Mouse (Mus musculus): ENCODE measurements at regions not wholly inside any gene's neighbourhood (a gene's known extent, or its start where the extent isn't known, plus 50 kb on each side); places are given as distances from the start of the nearest gene placed in this dataset.
A peak's percentile ranks its signal among the peaks of the same experiment; 100 is the strongest.

DNA sequence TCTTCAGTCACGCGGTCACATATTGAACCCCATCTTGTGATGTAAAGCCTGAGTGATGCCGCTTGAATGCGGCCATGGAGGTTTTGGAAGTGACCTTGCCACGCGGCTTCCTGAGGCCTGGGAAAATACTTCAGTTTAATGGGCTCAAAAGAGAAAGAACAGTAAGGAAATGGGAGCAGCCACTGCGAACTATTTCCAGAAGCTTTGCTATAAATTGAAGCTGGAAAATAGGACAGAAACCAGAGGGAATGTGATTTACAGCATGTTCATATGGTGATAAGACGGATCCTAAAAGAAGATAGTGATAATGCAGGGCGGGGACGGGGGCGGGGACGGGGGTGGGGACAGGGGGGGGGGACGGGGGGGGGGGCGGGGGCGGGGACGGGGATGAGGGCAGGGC is 52.7 kb upstream of the Trpc4 start:
- no peak for DNase-seq (ENCODE audit: low spot score)

GRCm38 (mm10) chr3:54083634-54084033 is 72.2 kb upstream of the Trpc4 start:
- no peak for DNase-seq (ENCODE audit: low spot score)

GRCm38 (mm10) chr3:54076461-54076860 is 79.4 kb upstream of the Trpc4 start:
- no peak for DNase-seq (ENCODE audit: low spot score)

DNA sequence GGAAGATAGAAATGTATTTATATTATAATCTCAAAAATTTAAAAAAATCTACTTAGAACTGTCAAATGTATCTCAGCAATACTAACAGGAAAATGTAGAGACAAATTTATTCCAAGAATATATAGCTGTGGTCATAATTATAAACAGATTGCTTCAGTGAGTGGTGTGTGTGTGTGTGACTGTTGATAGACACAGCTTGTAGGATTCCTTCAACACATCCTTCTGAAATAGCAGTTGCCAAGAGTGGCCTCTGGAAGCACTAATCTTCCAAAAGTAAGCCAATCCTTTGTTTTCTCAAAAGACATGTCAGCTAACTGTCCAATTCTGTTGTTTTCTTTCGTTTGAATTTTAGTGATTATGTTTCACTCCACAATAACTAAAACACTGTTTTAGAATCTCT is 95.2 kb upstream of the Trpc4 start:
- DNase-seq (ENCODE audit: low spot score), result no peak

DNA sequence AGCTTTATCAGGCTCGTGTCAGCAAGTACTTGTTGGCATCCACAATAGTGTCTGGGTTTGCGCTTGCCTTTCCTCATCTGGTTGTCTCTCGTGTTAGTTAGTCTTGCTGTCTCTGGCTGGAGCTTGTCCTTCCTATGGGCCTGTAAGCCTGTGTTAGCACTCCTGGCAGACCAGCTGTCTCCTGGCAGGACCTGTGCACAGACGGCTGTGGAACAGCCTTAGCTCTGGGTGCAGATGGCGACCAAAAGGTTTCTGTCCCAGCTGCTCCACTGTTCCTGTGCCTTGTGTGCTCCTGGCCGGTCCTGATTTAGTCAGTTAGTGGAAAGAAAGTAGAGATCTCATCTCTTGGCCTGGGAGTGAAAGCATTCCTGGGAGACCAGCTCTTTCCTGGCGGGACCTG is 101.5 kb upstream of the Trpc4 start:
- no peak for DNase-seq (ENCODE audit: low spot score)

GRCm38 (mm10) chr3:54049370-54049769 is 106.5 kb upstream of the Trpc4 start:
- DNase-seq (ENCODE audit: low spot score), result no peak

GRCm38 (mm10) chr3:54048091-54048670 is 107.7 kb upstream of the Trpc4 start:
- DNase-seq (ENCODE audit: low spot score), result no peak

DNA sequence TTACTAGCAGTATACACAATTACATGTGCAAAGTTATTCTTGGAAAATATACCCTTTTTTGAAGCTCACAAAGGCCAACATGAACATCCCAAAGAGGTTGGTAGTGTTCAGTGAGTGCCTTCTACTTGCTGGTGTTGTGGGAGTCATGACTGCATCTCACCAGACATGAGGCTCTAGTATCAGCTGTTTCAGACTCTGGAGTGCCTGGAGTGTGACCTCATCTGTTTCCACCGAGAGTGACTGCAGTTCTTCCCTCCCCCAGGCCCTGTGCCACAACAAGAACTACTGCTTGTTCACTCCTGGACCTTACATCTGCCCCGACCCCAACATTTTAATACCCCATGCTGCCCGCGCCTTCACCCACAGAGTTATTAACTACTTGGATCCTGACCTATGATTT is 128.5 kb upstream of the Trpc4 start:
- no peak for DNase-seq (ENCODE audit: low spot score)

DNA sequence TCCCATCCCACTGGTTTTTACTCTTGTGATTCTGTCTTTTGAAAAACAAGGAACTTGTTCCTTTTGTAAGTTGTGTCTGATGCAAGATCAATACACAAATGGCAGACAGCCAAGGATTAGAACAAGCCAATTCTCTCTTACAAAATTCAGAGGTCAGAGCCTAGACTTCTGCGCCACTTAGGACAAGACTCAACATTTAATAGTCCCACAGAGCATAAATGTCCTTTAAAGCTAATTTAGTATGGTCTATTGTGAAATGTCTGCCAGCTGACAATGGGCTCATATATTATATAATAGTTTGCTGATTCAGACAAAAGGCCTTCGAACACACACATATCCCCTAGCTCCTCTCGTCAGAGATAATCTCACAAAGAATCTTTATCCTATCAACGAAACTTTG is 135.6 kb upstream of the Trpc4 start:
- peak; percentile 9 for DNase-seq (ENCODE audit: low spot score)

DNA sequence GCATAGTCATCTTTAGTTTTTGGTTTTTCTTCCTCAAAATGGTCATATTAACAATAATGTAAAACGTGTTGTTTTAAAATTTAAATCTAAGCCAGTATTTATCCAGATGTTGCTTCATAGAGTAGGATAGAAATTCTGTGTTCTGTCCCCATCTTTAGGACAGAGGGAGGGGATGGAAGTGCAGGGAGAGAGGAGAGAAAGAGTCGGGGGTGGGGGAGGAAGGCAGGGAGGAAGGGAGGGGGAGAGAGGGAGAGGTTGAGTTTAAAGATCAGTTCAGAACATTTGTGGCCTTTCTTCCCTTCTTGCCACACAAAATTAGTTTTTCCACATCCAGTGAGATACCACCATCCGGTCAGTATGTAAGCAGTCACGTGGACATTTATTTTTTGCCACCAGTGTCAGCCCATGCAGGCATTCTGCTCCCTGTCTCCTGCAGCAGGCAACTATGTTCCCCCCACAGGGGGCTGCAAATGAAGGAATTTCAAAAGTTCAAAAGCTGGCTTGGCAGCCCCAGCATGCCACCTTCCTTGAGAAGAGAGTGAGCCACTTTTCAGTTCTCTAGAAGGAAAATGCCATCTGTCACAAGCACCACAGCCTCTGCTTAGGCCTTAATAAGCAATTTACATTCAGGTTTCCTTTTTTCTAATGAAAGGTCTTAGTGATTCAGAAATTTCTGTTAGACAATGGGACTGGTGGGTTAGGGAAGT is 137.7 kb upstream of the Trpc4 start:
- DNase-seq (ENCODE audit: low spot score), result no peak

DNA sequence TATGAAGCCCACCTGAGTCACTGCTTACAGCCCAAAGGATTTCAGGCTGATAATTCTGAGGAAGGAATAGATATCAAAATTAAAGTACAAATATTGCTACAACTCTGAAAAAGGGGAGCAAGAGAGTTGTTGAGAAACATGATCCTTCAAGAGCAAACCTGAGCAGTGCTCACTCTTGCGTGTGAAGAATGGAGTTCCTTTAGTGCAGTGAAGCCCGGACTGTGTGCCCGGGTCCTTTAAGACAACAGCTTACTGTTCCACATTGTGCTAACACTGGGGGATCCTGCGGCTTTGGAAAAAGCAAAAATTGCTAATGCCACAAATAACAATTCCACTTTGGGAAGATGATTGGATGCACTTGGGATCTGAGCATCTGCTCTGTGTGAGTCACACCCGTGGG is 139.0 kb upstream of the Trpc4 start:
- DNase-seq (ENCODE audit: low spot score), result no peak

DNA sequence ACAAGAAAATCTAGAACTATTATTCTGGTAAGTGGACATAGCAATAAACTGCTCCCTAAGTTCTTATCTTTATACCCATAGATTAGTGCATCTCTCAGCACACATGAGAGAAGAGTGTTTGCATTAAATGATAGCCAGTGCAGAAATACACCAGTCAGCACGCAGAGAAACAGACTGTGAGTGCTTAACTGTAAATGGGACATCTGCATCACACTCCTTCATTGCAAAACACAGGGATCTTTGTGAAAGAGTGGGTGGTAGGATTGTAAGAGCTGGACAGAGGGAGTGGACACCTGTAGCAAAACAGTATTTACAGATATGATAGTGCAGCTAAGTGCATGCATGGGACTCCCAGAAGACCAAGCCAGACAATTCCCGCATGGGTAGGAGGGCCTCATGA is 144.8 kb upstream of the Trpc4 start:
- DNase-seq (ENCODE audit: low spot score), result no peak

DNA sequence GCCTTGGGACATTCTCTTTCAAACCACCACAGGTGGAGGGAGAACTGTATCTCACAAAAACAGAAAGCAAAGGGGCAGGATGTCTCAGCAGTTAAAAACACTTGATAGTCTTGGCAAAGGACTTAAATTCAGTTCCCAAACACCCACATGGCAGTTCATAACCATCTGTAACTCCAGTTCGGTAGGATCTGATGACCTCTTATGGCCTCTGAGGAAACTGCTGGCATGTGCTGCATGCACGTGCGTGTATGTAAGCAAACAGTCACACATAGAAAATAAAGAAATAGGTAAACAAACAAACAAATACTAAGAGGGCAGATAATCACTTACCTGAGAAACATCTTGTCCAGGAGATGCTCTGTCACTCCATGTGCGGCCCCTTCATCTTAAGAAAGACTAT is 129.4 kb upstream of the Ufm1 start:
- no peak for DNase-seq (ENCODE audit: low spot score)

DNA sequence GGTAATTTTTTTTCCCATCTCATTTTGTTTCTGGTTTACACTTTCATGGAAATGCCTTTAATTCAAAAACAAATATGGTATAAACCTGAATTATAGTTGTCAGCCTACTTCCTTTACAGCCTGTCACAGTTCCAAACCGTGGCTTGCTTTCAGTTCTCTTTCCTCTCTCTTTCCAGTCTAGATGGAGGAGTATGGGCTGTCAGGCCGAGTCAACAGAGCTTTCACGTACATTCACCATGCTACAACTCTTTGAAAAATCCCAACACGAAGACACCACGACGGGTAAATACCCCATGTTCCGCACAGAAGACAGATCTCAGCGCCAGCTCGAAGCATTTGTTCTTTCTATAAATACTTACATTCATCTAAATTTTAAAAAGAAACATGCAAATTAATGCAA is 125.2 kb upstream of the Ufm1 start:
- DNase-seq (ENCODE audit: low spot score), result no peak

DNA sequence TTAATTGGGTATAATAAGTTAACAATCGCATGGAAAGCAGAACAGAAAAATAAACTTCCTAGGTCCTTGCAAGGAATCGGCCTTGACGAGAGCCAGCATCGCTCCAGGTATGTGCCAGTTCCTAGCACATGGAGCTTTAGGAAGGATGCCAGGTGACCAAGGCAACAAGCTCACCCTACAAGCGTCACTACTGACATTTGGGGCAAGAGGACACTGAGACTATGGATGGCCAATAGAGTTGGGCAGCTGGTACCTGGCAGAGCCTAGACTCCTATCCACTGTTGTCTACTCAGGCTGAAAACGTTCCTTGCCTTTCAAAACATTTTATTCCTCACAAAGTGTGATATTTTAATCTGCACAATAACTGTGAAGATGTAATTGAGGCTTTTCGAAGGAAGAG is 124.6 kb upstream of the Ufm1 start:
- no peak for DNase-seq (ENCODE audit: low spot score)

GRCm38 (mm10) chr3:53987316-53987715 is 123.7 kb upstream of the Ufm1 start:
- DNase-seq (ENCODE audit: low spot score), result no peak

DNA sequence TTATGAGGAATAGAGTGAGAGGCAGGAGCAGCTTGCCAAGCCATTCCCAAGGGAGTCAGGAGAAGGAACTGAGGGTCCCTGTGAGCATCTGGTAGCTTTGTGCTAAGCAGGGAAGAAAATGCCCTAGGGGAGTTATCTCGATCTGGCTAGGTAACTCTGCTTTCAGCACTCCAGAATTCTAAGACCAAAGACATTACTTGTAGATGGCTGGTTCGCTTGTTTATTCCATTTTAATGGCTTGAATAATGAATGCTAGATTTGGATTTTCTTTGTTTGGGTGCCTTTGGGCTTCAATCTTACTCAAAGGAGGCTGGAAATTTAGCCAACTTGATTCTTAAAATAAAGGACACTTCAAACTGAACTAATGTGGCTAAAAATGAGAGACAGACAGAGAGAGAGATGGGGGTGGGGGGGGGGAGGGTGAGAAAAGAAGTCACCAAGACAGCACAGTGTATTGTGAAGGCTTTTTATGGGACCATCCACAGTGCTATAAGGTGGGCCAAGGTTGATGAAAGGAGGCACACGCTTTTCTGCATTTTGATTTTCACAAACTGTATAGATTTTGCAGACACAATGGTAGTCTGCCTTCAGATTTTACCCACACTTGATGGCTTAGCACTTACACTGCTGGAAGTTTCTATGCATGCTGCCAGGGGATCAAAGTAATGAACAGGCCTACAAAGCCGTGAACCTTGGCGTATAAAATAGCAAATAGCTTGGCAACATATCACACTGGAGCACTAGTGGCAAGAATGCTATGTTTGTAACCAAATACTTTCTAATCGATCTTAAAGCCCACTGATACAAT is 121.3 kb upstream of the Ufm1 start:
- no peak for DNase-seq (ENCODE audit: low spot score)

GRCm38 (mm10) chr3:53982311-53982710 is 118.7 kb upstream of the Ufm1 start:
- DNase-seq (ENCODE audit: low spot score), result no peak

DNA sequence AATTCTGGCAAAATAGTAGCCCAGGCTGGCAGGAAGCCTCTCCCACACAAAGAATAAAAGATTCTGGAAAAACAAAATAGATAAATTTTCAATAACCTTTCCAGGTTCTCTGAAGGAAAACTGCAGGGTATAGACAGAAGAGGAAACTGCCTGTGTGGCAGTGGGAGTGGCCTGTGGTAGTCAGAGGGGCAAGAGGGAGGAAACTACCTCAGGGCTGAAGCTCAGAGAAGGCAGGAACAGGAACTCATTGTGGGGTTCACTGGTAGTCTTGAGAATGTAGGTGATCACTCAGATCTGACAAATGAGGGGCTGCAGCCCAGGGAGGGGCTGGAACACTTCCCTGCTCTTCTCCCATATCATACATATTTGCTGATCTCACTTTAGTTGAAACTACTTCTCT is 118.0 kb upstream of the Ufm1 start:
- no peak for DNase-seq (ENCODE audit: low spot score)

DNA sequence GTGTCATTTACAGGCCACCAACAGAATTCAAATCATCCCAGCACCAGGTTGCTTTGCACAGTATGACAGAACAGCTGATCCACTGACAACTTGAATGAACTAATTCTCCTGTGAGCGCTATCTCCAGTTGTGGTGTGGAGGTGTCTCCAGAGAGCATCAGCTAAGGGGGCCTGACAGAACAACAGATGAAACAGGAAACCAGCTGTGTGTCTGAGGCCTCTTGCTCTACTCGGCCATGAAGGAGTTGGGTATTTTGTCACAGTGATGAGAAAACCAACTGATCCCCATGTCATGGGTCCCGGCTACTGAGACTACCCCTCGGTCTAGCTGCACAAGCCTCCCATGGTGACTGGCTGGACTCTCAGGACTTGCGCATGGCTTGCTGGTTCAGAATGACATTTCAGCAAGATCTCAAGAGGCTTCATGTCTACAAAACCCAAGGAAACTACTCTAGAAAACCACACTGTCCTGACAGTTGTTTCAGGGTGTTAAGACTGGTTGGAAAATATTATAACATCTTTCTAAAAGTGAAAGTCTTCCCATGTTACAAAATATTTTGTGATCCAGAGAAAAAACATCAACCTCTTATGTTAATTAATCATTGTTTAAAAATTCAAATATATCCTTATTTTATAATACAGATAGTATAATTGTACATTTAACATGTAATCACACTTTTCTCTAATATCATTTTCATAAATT is 113.9 kb upstream of the Ufm1 start:
- no peak for DNase-seq (ENCODE audit: low spot score)

GRCm38 (mm10) chr3:53974905-53975551 is 111.4 kb upstream of the Ufm1 start:
- no peak for DNase-seq (ENCODE audit: low spot score)

Data from gastrocnemius, adult 18-20 months (tissue).